Mouse (Mus musculus) central nervous system, embryonic 11.5 days (tissue): Measurements from ENCODE around the gene Rhobtb3. TPM values are rescaled to one million over a fixed set of nuclear protein-coding genes. Genes with fewer than 3 reads are reported as not detected.

ENCODE experiments used
- polyA plus RNA-seq: library from polyadenylated mRNA; depleted of rRNA; stranded (reverse); fragments of >200 nt; gene quantifications from 2 replicates; pipeline ENCODE4 v1.2.3, GENCODE M21; 2012; rRNA removed

Gene Rhobtb3
- 29.4 and 43.7 TPM in 2 replicates for polyA plus RNA-seq

GRCm38 (mm10) chr13:75943189-75944043 is at the start of gene Rhobtb3:
TSS of gene Rhobtb3 (minus strand) at chr13:75943925.

GRCm38 (mm10) chr13:75966850-75967249 is 23.1 kb upstream of the Rhobtb3 start, which contains the start of gene Spata9:
TSS of gene Spata9 (plus strand) at chr13:75967150.

GRCm38 (mm10) chr13:75839719-75840481 is 103.8 kb downstream of the Rhobtb3 start, which contains the start of gene Glrx:
TSS of gene Glrx (plus strand) at chr13:75839868.

Other genes starting within 250 kb of the Rhobtb3 start
- 6.1 and 6.8 TPM in 2 replicates for gene Ell2, start 237.2 kb downstream of the Rhobtb3 start, polyA plus RNA-seq
- gene Glrx, start 104.1 kb downstream of the Rhobtb3 start, polyA plus RNA-seq, result 14.3 and 27.7 TPM in 2 replicates
- gene Spata9, start 23.2 kb upstream of the Rhobtb3 start, polyA plus RNA-seq, result 0.07 and 0.27 TPM in 2 replicates
- 16.1 and 18.3 TPM in 2 replicates for gene Rfesd, start 74.8 kb upstream of the Rhobtb3 start, polyA plus RNA-seq
- 0.29 and 0.32 TPM in 2 replicates for gene Gpr150, start 113.1 kb upstream of the Rhobtb3 start, polyA plus RNA-seq
- 2.5 and 6.0 TPM in 2 replicates for gene Arsk, start 154.7 kb upstream of the Rhobtb3 start, polyA plus RNA-seq
- gene Ttc37, start 154.8 kb upstream of the Rhobtb3 start, polyA plus RNA-seq, result 13.2 and 16.8 TPM in 2 replicates